Mouse (Mus musculus): ENCODE measurements around the gene Ssh2.

Gene Ssh2

DNA sequence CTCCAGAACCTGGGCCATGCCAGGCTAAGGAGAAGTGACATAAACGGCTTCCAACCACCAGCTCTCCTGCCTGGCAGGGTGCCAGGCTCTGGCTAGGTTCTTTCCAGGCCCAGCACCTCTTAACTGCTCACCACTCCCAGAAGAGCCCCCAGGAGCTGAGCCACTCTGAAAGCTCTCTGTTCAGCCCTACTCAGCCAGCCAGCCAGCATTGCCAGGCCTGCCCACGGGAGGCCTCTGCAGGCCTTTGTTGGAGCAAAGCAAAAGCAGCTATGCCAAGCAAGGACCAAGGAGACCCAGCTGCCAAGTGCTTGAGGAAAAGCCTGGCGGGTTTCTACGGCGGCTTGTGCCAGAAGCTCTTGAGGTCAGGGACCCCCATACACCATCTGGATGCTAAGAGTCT lies 270.7 kb downstream of the Ssh2 start:
- no peak for DNase-seq (ENCODE audit: extremely low read depth, insufficient read length, low spot score)

DNA sequence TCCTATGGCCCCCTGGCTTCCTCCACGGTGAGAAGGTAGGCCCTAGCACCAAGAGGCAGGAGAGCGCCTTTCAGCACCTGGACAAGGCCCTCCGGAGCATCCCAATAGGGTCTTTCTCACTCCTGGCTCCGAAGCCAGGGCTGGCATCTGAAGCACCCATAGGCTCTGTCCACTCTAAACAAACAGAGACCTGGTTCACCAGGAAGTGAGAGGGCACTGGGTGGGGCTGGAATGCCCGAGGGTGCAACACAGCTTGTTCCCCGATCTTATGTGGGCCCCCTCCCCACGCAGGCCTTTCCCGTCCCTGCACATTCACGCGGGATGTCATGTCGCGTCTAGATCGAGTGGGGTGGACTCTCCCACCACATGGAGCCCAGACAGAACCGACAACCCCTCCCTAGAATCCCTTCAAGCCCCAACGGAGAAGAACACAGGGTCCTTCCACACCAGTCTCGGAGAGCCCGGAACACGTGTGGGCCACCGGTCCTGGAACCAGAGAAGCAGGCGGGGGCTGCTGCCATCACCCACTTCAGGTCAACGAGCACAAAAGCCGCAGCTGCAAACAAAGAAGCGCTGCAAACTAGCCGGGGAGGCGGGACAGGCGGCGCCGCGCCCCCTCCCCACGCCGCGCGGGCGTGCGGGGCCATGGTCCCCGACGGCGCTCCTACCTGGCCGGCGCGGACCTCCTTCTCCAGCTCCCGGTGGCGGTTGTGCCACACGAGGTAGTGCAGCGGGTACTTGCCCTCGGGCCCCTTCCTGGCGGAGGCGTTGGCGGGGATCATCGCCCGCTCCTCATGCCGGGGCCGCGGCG lies 272.9 kb downstream of the Ssh2 start:
- peak; percentile 63 for DNase-seq (ENCODE audit: extremely low read depth, insufficient read length, low spot score)

DNA sequence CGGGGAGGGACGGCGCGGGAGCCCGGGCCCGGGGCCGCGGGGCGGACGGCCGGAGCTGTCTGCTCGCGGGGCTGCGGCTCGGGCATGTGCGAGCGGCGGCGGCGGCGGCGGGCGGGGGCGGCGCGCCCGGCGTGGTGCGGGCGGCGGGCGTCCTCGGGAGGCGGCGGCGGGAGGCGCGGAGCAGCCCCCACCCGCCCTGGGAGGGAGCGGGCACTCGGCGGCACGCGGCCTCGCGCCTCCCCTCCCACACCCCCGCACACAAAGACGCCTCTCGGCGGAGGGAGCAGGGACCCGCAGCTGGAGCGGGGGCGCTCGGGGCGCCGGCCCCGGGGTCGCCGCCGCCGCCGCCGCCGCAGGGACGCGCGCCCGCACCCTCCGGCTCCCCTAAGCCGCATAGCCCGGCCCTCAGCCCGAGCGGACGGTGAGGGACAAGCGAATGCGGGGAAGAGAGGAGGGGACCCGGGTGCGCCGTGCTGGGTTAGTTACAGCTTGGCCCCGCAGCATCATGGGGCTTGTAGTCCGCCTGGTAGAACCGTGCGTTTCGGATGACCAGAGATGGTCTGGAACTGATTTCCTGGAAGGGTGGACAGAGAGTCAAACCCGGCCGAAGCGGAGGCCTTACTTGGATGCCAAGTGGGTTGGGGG lies 273.6 kb downstream of the Ssh2 start, which contains the start of gene Ankrd13b:
TSS of gene Ankrd13b (minus strand) at position 88 of the 645 bp plus-strand sequence.
- DNase-seq (ENCODE audit: extremely low read depth, insufficient read length, low spot score) = peak; percentile 61

DNA sequence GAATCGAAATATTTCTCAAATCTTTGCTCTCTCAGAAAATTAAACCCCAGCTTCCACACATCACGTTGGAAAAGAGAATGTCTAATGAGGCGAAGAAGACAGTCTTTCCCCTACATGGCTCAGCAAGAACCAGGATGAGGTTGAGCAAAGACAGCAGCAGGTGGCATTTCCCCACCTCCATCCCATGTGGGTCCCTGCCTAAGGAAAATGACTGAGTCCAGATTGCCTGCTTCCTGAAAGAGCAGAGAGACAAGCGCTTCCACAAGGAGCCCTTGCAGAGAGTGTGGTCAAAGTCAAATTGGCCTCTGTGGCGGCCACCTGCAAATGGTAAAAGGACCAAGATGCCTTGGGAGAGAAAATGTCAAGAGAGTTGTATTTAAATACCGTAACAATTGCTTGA lies 274.4 kb downstream of the Ssh2 start:
- DNase-seq (ENCODE audit: extremely low read depth, insufficient read length, low spot score) = no peak

DNA sequence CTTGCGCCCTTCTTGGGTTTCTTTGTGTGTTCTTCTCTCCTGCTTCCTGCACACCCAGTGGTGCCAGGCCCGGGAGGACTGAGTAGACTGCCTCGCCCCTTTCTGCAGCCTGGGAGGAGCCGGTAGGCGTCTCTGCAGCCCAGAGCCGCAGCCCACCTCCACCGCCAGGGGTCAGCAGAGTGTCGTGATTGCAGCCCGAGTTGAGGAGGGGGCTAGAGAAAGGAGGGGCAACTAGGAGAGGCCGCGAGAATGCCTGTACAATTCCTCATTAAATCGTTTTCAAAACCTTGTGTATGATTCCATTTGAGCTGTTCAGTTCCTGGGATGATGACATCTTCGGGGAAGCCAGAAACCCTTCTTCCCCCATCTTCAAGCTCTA lies 275.0 kb downstream of the Ssh2 start:
- DNase-seq (ENCODE audit: extremely low read depth, insufficient read length, low spot score) = peak; percentile 87

DNA sequence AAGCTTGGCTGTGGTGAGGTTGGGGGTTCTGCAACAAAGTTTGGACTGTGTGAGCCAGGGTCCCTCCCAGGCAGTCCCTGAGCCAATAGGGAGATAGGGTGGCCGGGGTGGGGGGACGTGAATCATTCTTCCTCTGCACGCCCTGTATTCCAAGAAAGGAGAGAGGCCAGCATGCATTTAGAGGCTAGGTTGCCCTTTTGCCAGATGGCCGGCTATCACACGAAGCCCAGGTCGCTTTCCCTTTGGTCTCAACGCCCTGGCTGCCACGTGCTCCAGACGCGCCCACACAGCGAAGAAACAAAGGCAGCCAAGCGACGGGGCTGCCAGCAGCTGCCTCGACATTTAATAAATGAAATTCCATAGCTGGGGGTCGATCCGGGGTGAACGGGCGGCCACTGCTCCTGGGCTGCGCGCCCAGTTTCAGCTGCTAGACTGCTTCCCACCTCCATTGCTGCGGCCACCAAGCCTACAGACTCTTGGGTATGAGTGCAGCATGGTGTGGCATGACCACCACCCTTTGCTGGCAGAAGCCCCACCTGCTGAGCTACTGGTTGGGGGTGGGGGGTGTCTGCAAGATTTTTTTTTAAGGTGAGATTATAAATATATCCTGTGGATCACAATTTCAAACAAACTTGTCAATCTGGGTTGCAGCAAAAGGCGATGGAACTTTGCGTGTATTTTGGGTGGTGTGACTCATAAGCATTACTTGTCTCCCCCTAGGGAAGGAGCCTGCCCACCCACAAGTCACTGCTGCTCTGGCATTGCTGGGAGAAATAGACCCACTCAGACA lies 275.6 kb downstream of the Ssh2 start:
- peak; percentile 83 for DNase-seq (ENCODE audit: extremely low read depth, insufficient read length, low spot score)

DNA sequence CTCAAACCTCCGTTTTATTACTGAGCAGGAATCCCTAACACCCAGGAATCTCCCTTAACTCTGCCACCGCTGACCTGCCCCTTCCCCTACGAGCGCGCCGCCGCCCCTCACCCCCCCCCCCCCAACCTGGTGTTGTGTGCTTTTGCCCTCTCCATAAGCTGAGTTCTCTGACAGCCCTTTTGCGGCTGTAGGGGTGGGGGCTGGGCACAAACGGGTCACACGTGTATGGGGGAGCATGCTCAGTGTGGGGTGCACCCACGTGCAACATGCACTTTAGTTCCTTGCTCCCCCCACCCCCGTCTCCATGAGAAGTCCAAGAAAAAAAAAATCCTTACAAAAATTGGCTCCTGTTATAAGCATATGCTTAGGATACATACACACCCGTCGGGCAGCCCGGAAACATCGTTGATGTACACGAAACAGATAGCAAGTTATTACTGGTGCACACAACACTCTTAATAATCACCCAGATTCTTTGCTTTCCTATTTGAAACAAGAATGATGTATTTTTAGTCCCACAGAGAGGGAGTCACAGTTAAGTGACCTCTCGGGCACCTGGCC lies 276.3 kb downstream of the Ssh2 start:
- DNase-seq (ENCODE audit: extremely low read depth, insufficient read length, low spot score) = peak; percentile 61

DNA sequence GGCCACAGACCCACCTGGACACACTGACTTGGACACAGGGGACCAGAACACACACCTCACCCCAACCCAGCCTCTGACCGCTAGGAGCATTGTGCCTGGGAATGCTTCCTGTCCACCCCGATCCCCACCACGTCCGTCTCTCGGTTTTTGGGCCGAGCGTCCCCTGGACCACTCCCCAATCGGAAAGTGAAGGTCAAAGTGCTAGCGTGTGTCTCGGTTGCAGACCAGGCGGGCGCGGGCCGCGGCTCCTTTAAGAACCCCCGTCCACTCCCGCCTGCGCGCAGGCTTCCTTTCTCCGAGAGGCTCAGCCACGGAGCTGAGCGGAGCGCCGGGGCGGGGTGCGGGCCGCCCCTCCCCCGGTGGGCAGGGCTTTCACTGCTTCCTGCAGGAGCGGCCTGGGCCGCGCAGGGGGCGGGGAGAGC lies 276.8 kb downstream of the Ssh2 start:
- DNase-seq (ENCODE audit: extremely low read depth, insufficient read length, low spot score) = peak; percentile 98

DNA sequence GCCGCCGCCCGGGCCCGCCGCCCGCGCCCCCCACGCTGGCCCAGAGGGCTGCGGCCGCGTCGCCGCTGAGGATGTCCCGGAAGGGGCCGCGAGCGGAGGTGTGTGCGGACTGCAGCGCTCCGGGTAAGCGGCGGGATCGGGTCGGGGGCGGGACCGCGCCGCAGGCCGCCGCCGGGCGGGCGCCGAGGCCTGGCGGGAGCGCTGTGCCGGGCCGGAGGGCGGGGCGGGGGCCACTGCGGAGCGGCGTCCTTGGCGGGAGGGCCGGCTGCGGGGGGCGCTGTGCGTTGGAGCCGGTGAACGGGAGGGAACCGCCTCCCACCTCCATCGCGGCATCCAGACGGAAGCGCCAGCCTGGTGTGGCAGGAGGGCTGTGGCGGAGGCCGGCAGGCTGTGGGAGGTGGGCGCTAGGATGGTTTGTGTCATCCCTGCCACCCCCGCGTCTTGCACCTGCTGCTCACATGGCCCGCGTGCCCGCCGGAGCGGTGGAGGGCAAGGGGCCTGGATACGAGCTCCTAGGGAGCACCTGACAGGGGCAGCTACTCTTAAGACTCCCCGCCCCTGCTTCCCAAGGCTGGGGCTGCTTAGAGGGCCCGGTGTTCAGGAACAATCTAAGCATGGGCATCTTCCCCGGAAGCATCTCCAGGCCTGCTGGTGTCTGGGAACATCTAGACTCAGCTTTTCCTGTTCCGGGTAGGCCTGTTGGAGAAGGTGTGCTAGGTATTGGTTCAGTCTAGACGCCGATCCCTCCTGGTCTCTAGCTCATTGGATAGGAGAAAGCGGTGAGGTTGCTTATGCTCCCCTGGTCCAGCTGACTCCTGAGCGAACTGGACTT lies 277.6 kb downstream of the Ssh2 start, which contains the start of gene Git1:
TSS of gene Git1 (plus strand) at position 51 of the 832 bp plus-strand sequence.
- DNase-seq (ENCODE audit: extremely low read depth, insufficient read length, low spot score) = peak; percentile 65

DNA sequence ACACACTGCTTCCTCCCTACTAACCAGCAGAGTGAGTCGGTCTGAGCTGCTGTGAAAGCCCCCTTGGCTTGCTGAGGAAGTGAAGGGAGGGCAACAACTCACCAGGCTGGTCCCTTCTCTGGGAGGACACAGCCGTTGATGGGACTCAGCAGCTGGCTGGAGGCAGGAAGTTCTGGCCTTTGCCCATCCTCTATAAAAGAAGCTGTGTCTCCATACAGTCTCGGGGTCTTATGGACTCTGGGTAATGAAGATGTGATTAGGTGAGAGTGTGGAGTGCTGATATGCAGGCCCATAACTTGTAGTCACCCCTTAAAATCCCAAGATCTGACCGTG lies 278.2 kb downstream of the Ssh2 start:
- no peak for DNase-seq (ENCODE audit: extremely low read depth, insufficient read length, low spot score)

DNA sequence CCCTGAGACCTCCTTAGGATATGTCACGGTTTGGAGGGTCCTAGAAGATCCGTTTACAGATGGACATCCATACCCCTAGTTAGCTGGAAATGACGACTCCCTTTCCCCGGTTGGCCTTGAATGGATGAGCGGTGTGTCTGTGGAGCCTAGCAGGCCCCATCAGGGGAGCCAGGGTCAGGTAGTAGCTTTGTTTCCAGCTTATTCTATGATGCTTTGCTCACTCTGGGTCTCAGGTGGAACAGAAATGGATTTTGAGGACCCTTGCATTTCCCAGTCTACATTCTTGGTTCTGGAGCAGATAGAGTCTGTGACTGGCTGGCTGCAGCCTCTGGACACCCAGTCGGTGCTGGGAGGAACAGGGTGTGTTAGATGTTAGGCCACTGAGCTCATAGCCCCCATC lies 278.7 kb downstream of the Ssh2 start:
- no peak for DNase-seq (ENCODE audit: extremely low read depth, insufficient read length, low spot score)

DNA sequence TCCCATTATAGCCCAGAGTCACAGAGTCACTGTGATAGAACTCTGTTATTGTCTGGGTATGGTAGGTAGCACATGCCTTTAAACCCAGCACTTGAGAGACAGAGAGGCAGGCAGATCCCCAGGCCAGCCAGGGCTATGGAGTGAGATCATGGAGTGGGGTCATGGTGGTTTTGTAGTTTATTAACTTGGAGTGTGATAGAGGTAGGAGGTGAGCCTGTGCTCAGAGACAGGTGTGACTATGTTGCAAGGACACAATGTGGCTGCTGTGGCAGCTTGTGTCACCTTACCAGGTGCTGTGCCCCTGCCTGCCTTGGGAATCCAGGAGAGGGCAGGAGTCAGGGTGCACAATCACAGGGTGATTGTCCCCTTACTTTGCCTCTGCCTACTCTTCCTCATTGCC lies 279.4 kb downstream of the Ssh2 start:
- no peak for DNase-seq (ENCODE audit: extremely low read depth, insufficient read length, low spot score)

DNA sequence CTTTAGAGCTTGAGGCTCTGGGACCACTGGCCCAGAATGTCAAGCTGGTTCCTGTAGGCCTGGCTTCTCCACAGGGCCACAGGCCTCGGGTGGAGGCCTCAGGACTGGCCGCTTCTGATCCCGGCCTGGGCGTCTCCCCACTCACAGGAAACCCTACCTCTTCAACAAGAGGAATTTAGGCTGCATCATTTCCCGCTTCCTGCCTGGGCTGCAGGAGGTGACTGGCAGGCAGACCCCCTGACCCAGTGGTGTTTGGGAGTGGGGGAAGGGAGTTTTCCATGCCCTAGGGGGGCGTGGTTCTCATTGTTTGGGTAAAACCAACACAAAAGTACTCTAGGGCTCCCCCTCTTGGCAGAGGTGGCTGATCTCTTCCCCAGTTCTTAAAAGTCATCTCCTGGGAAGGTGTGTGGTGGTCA lies 281.3 kb downstream of the Ssh2 start:
- DNase-seq (ENCODE audit: extremely low read depth, insufficient read length, low spot score) = no peak

DNA sequence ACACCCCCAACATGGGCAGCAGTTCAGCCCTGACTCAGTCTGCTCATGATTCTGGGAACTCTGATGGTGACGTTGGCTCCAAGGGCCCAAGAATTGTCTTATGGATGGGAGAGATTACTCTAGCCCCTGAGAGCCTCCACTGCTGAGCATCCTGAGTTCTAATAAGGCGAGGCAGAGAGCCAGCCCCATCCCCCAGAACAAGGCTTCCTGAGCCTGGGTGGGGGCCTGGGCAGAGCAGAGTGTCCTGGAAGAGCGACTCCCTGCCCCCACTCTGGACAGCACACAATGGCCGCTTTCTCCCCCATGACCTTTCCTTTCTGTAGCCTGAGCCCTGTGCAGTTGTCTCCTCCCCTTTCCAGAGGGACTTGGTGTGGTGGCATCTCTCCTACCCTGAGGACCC lies 281.8 kb downstream of the Ssh2 start:
- DNase-seq (ENCODE audit: extremely low read depth, insufficient read length, low spot score) = no peak

DNA sequence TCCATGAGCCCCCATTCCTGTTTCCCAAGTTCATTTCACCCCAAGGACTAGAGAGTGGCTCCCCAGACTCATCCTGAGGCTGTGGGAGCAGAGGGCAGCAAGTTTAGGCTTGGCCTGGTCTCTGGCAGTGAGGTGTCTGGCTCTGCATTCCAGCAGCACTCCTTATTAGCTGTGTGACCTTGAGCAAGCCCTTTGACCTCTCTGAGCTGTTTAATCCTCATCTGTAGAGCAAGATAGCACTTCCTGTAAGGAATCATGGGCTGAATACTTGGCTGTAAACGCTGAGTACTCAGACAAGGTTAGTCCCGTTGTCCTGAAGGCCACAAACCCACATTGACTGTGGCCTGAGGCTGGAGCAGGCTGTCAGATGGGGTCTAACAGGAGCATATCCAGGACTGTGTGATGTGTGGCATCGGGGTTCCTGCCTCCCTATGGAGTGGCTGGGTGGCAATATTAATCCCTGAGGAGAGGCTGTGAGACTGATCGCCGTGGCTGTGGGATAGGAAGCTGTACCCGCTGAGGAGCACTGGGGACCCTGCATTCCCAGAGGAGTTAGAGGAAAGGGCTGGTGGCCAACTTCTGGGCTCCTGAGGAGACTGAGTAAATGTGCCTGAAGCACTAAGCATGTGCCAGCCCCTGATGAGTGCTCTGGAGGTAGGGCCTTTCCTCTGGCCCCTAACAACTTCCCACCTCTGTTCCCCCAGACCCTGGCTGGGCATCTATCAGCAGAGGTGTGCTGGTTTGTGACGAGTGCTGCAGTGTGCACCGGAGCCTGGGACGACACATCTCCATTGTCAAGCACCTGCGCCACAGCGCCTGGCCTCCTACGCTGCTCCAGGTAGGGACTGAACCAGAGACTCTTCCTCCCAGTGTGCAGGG lies 282.4 kb downstream of the Ssh2 start:
- DNase-seq (ENCODE audit: extremely low read depth, insufficient read length, low spot score) = no peak

DNA sequence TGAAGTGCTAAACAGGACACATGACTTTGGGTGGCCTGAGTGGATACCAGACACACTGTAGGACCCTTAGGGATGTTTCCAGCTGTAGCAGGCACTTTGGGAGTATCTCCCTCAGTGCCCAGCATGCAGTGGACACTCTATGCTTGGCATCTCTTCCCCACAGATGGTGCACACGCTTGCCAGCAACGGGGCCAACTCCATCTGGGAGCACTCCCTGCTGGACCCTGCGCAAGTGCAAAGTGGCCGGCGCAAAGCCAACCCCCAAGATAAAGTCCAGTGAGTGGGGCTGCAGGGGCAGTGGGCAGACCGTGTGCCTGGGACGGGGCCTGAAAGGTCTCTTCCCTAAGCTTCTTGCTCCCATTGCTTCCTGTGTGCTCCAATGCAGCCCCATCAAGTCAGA lies 283.3 kb downstream of the Ssh2 start:
- DNase-seq (ENCODE audit: extremely low read depth, insufficient read length, low spot score) = no peak

DNA sequence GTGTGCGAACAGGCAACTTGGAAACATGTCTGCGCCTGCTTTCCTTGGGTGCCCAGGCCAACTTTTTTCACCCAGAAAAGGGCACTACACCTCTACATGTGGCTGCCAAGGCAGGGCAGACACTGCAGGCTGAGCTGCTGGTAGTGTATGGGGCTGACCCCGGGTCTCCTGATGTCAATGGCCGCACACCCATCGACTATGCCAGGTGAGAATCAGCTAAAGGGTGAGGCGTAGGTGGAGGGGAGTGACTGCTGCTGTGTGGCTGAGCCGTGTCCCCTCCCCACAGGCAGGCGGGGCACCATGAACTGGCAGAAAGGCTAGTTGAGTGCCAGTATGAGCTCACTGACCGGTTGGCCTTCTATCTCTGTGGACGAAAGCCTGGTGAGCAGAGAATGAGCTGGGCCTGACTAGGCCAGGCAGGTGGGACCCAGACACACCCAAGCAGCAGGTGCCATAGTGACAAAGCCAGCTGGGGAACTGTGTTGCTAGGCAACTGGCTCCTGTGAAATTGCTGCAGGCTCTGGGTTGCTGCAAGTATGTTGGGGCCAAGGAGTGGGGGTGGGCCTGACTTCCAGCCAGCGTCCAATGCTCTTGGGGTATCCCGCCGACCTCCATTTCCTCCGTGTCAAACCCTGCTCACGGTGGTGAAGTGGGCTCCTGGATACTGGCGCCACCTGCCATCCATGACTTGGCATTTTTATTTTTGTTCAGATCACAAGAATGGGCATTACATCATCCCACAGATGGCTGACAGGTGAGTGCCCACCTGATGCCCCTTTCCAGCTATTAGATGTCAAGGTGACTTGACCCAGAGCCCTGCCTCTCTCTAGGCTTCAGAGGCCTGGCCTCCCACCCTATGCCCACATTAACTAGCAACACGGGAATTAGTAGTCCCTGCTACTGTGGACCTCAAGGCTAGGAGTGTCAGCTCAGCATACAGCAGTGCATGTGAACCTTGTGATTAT lies 284.6 kb downstream of the Ssh2 start:
- DNase-seq (ENCODE audit: extremely low read depth, insufficient read length, low spot score) = no peak

DNA sequence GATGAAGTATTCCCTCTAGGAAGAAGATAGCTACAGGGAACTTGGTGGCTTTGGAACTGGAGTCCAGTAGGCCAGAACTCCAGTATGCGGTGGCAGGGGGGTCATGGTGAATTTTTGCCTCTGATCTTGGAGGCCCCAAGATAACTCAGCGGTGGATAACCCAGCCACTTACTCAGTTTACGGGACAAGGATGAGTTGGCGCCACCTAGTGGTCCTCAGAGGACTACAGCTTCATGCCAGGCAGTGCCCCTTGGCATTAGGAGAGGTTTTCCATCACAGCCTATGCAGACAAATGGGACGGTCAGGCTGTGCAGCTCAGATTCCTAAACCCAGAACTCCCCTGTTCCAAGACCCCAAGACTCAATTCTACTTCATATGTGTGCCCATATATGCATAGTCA lies 285.3 kb downstream of the Ssh2 start:
- DNase-seq (ENCODE audit: extremely low read depth, insufficient read length, low spot score) = no peak
